Mouse (Mus musculus) forebrain, embryonic 11.5 days (tissue): ENCODE results near the gene Gramd1a. TPM values are rescaled to one million over a fixed set of nuclear protein-coding genes. Genes with fewer than 3 reads are reported as not detected.

Experiments
- ATAC-seq: fragments of 200-750 bp; cut with Nextera tagmentation; replicated peaks from 2 replicates; pipeline ENCODE4 v1.8.0; 2017; ENCODE audit warnings: moderate TSS enrichment; ENCODE audit not compliant: low FRiP score
- DNase-seq: peaks from one replicate; pipeline ENCODE4 v3.0.0-alpha.2; 2017; ENCODE audit warnings: low spot score
- H3K27ac ChIP-seq: fragments of 300-500 bp; sonication (generic); 2 replicates; pipeline ENCODE4 v1.5.1; 2014; ENCODE audit warnings: low read depth, low read length
- H3K27me3 ChIP-seq: fragments of 300-500 bp; sonication (generic); 2 replicates; pipeline ENCODE4 v1.6.1; 2014; ENCODE audit warnings: mild to moderate bottlenecking, low read length, mixed read lengths; ENCODE audit not compliant: control insufficient read depth, insufficient read depth
- H3K36me3 ChIP-seq: fragments of 300-500 bp; sonication (generic); 2 replicates; pipeline ENCODE4 v1.6.1; 2014; ENCODE audit warnings: mild to moderate bottlenecking, low read length, moderate library complexity, mixed read lengths; ENCODE audit not compliant: control insufficient read depth, insufficient read depth
- H3K4me1 ChIP-seq: fragments of 300-500 bp; sonication (generic); replicated peaks from 2 replicates; pipeline ENCODE4 v1.6.1; 2014; ENCODE audit warnings: low read length, mixed read lengths; ENCODE audit not compliant: control insufficient read depth, insufficient read depth
- H3K4me2 ChIP-seq: fragments of 300-500 bp; sonication (generic); 2 replicates; pipeline ENCODE4 v1.6.1; 2014; ENCODE audit warnings: low read depth, mild to moderate bottlenecking, low read length, moderate library complexity, mixed read lengths; ENCODE audit not compliant: severe bottlenecking
- H3K4me3 ChIP-seq: fragments of 300-500 bp; sonication (generic); 2 replicates; pipeline ENCODE4 v1.5.1; 2014; ENCODE audit warnings: low read depth, low read length
- H3K9ac ChIP-seq: fragments of 300-500 bp; sonication (generic); 2 replicates; pipeline ENCODE4 v1.6.1; 2014; ENCODE audit warnings: low read length
- H3K9me3 ChIP-seq: fragments of 300-500 bp; sonication (generic); 2 replicates; pipeline ENCODE4 v1.6.1; 2016; ENCODE audit warnings: low read length, mixed read lengths; ENCODE audit not compliant: control insufficient read depth
- WGBS: fragments of 180-500 bp; shearing (Covaris S2); extraction: QIAGEN DNeasy Blood & Tissue Kit; methylation state at CpG from one replicate; pipeline ENCODE4 v1.1.7; 2014; 5-methylcytosine and 5-hydroxymethylcytosine counted together
- polyA plus RNA-seq: library from polyadenylated mRNA; unstranded; fragments of >200 nt; fragmentation: Nextera tagmentation; extraction: Ambion mirVana; gene quantifications from 2 replicates; pipeline ENCODE4 v1.2.1, GENCODE M21; 2014

Gene Gramd1a
- polyA plus RNA-seq, 1 experiment from 2014 or later: 133 TPM

DNA sequence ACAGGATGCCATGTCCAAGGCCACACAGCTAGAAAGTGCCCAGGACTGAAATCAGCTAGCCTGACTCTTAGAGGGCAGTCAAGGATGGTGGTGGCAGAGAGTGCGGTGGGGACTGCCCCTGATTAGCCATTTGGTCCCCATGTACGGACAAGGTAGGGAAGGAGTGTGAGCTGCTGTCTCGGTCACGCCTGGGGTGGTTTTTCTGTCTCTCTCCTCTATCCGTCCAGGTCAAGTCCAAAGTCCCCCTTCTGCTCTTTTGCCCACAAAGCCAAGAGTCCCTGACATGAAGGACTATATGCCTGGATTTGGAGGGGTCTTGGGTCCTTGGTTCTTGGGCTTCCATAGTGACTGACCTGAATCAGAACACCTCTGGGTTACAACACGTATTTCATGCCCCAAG, 41.9 kb downstream of the Gramd1a start:
- Histone ChIP-seq H3K36me3 (no peaks in the 10 kb centered on the region), H3K4me3 (no peak overlapping the region), H3K27ac (no peak overlapping the region), H3K27me3 (no peaks in the 10 kb centered on the region), H3K9ac (no peak overlapping the region), H3K4me1 (peaks cover 2% of the 10 kb centered on the region; the same call in 1 of the 2 replicates), H3K9me3 (no peaks in the 10 kb centered on the region), H3K4me2 (no peak overlapping the region)
- ATAC-seq (no peak), DNase-seq (no peak)
- 80% methylated on average over 6 of the region's 6 CpGs for WGBS

- H3K4me3 ChIP-seq: no peak overlapping the region
- no peaks in the 10 kb centered on the region for H3K9me3 ChIP-seq
- H3K36me3 ChIP-seq: no peaks in the 10 kb centered on the region
- DNase-seq (no peak), ATAC-seq (no peak)
- peaks cover 2% of the 10 kb centered on the region; the same call in 1 of the 2 replicates for H3K4me1 ChIP-seq
- H3K27me3 ChIP-seq: no peaks in the 10 kb centered on the region
- H3K4me2 ChIP-seq: no peak overlapping the region
- WGBS: 26% methylated on average over 4 of the region's 4 CpGs
- H3K27ac ChIP-seq: no peak overlapping the region
- no peak overlapping the region for H3K9ac ChIP-seq
These were observed 43.7 kb downstream of the Gramd1a start for GRCm38 (mm10) chr7:31112036-31112435.

- ATAC-seq: no peak
- H3K27me3 ChIP-seq: no peaks in the 10 kb centered on the region
- no peak overlapping the region for H3K27ac ChIP-seq
- H3K9me3 ChIP-seq: no peaks in the 10 kb centered on the region
- no peaks in the 10 kb centered on the region for H3K36me3 ChIP-seq
- no peak overlapping the region for H3K4me2 ChIP-seq
- DNase-seq: no peak
- peaks cover 2% of the 10 kb centered on the region; the same call in 1 of the 2 replicates for H3K4me1 ChIP-seq
- 86% methylated on average over 15 of the region's 15 CpGs for WGBS
- H3K9ac ChIP-seq: no peak overlapping the region
- H3K4me3 ChIP-seq: no peak overlapping the region
These were observed 44.8 kb downstream of the Gramd1a start for GRCm38 (mm10) chr7:31110861-31111385.

DNA sequence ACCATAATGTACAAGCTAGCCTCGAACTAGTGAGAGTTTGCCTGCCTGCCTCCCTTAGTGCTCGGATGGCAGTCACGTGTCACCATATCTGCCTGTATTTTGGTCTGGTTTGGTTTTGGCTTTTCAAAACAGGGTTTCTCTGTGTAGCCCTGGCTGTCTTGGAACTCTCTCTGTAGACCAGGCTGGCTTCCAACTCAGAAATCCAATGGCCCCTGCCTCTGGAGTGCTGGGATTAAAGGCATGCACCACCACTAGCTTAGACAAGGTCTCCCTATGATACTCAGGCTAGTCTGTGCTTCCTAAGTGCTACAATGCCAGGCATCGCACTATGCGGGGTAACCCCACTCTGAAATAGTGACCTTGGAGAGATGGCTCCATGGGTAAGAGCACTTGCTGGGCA, 45.9 kb downstream of the Gramd1a start:
- Histone ChIP-seq H3K4me1 (no peaks in the 10 kb centered on the region), H3K9ac (no peak overlapping the region), H3K27ac (no peak overlapping the region), H3K36me3 (no peaks in the 10 kb centered on the region), H3K9me3 (no peaks in the 10 kb centered on the region), H3K27me3 (no peaks in the 10 kb centered on the region), H3K4me3 (no peak overlapping the region), H3K4me2 (no peak overlapping the region)
- no peak for ATAC-seq
- WGBS: 92% methylated on average over 5 of the region's 5 CpGs
- no peak for DNase-seq

- Histone ChIP-seq H3K4me1 (no peaks in the 10 kb centered on the region), H3K27ac (no peak overlapping the region), H3K4me3 (no peak overlapping the region), H3K27me3 (no peaks in the 10 kb centered on the region), H3K9me3 (no peaks in the 10 kb centered on the region), H3K36me3 (no peaks in the 10 kb centered on the region), H3K9ac (no peak overlapping the region), H3K4me2 (no peak overlapping the region)
- ATAC-seq: no peak
- DNase-seq: no peak
- WGBS: 56% methylated on average over 7 of the region's 7 CpGs
These were observed 46.6 kb downstream of the Gramd1a start for GRCm38 (mm10) chr7:31109091-31109490.

GRCm38 (mm10) chr7:31107781-31108180, 47.9 kb downstream of the Gramd1a start:
- H3K4me2 ChIP-seq: no peak overlapping the region
- no peak overlapping the region for H3K9ac ChIP-seq
- ATAC-seq: no peak
- H3K27me3 ChIP-seq: no peaks in the 10 kb centered on the region
- H3K4me1 ChIP-seq: no peaks in the 10 kb centered on the region
- no peak for DNase-seq
- no peaks in the 10 kb centered on the region for H3K36me3 ChIP-seq
- 87% methylated on average over 11 of the region's 11 CpGs for WGBS
- H3K27ac ChIP-seq: no peak overlapping the region
- no peaks in the 10 kb centered on the region for H3K9me3 ChIP-seq
- H3K4me3 ChIP-seq: no peak overlapping the region

DNA sequence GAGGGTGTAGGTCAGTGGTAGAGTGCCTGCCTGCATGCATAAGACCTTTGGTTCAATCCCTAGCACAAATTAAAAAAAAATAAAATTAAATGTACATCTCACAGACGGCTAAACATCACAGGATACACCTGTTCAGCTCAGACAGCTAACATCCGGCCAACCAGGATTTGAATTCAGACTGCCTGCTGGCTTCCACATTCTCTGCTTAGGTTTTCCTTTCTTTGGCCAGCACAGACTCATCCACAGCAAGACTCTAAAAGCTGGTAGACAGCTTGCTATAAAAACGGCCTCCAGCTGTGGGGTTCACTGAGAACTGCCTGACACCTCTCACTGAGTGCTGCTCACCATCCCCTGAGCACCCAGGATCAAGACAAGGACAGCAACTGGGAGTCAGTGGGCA, 49.5 kb downstream of the Gramd1a start:
- Histone ChIP-seq H3K4me1 (no peaks in the 10 kb centered on the region), H3K4me2 (no peak overlapping the region), H3K36me3 (no peaks in the 10 kb centered on the region), H3K9me3 (no peaks in the 10 kb centered on the region), H3K9ac (no peak overlapping the region), H3K4me3 (no peak overlapping the region), H3K27me3 (no peaks in the 10 kb centered on the region), H3K27ac (no peak overlapping the region)
- ATAC-seq (no peak), DNase-seq (no peak)
- 60% methylated on average over 3 of the region's 3 CpGs for WGBS

- Histone ChIP-seq H3K36me3 (no peaks in the 10 kb centered on the region), H3K9me3 (no peaks in the 10 kb centered on the region), H3K9ac (no peak overlapping the region), H3K4me1 (no peaks in the 10 kb centered on the region), H3K27me3 (no peaks in the 10 kb centered on the region), H3K4me3 (no peak overlapping the region), H3K4me2 (no peak overlapping the region), H3K27ac (no peak overlapping the region)
- peak; percentile 67 for DNase-seq
- ATAC-seq: no peak
- WGBS: 72% methylated on average over 15 of the region's 15 CpGs
These were observed 50.5 kb downstream of the Gramd1a start for GRCm38 (mm10) chr7:31105061-31105768.

- H3K36me3 ChIP-seq: no peaks in the 10 kb centered on the region
- no peak for ATAC-seq
- 89% methylated on average over 14 of the region's 14 CpGs for WGBS
These were observed 54.9 kb downstream of the Gramd1a start for GRCm38 (mm10) chr7:31100786-31101185.

More at GRCm38 (mm10) chr7:31100786-31101185, 54.9 kb downstream of the Gramd1a start:
- Histone ChIP-seq H3K4me1 (no peaks in the 10 kb centered on the region), H3K9ac (no peak overlapping the region), H3K27ac (no peak overlapping the region), H3K9me3 (no peaks in the 10 kb centered on the region), H3K4me3 (no peak overlapping the region), H3K27me3 (no peaks in the 10 kb centered on the region), H3K4me2 (no peak overlapping the region)
- no peak for DNase-seq
